30 mouse cellular contexts compared by ENCODE assay signal in genomic region chr1:35972190-35972584, GRCm38 (mm10).
DNase-seq lines count a peak whose midpoint lies in the region; ATAC-seq and TF ChIP-seq lines count a peak whose summit lies in the region.
"Had no signal": no experiment of that assay in that cellular context is flagged by ENCODE, and none has a peak within 500 bp of the region (broad histone marks: within the 10 kb centered on the region; RNA-seq: fewer than 3 reads in every experiment).

No protein-coding gene starts in this region.

- no peaks in the 10 kb centered on the region for H3K36me3 ChIP-seq in kidney, postnatal 0 days (ENCODE audit: insufficient read depth, low read length)
- no peaks in the 10 kb centered on the region for H3K36me3 ChIP-seq in kidney, embryonic 14.5 days (ENCODE audit: control insufficient read depth, insufficient read depth, low read length)
- no peaks in the 10 kb centered on the region for H3K36me3 ChIP-seq in midbrain, embryonic 11.5 days (ENCODE audit: control insufficient read depth, insufficient read depth, low read length)
- H3K36me3 ChIP-seq in midbrain, postnatal 0 days (ENCODE audit: insufficient read depth, low read length) = no peaks in the 10 kb centered on the region
- H3K36me3 ChIP-seq: embryonic facial prominence, embryonic 12.5 days; limb, embryonic 13.5 days; liver, embryonic 12.5 days; midbrain, embryonic 13.5 days; neural tube, embryonic 15.5 days had no signal

- no peak overlapping the region for H3K9ac ChIP-seq in kidney, postnatal 0 days (ENCODE audit: low read depth, low read length)
- H3K9ac ChIP-seq in kidney, embryonic 14.5 days (ENCODE audit: low read depth, low read length) = no peak overlapping the region
- H3K9ac ChIP-seq in midbrain, embryonic 11.5 days (ENCODE audit: low read length) = no peak overlapping the region
- H3K9ac ChIP-seq in midbrain, postnatal 0 days (replicated peaks; ENCODE audit: low read length, poor library complexity, severe bottlenecking) = no peak overlapping the region
- H3K9ac ChIP-seq: embryonic facial prominence, embryonic 12.5 days; limb, embryonic 13.5 days; liver, embryonic 12.5 days; midbrain, embryonic 13.5 days; neural tube, embryonic 15.5 days had no signal

- no peaks in the 10 kb centered on the region for H3K9me3 ChIP-seq in kidney, postnatal 0 days (replicated peaks; ENCODE audit: low read length)
- H3K9me3 ChIP-seq in kidney, embryonic 14.5 days (ENCODE audit: control insufficient read depth, low read length) = no peaks in the 10 kb centered on the region; the same call in 1 of the 2 replicates
- no peaks in the 10 kb centered on the region for H3K9me3 ChIP-seq in midbrain, embryonic 11.5 days (ENCODE audit: control insufficient read depth, low read length)
- H3K9me3 ChIP-seq in midbrain, postnatal 0 days (ENCODE audit: low read length) = no peaks in the 10 kb centered on the region
- H3K9me3 ChIP-seq: embryonic facial prominence, embryonic 12.5 days; liver, embryonic 12.5 days; midbrain, embryonic 13.5 days; neural tube, embryonic 15.5 days had no signal

- no peak for TF ChIP-seq CTCF in kidney, postnatal 0 days (IDR thresholded peaks at IDR 0.05; ENCODE audit: low read depth)
- TF ChIP-seq CTCF in midbrain, postnatal 0 days (IDR thresholded peaks at IDR 0.05) = no peak

- no peak for ATAC-seq in kidney, postnatal 0 days (replicated peaks; ENCODE audit: low FRiP score, low read depth)
- no peak for ATAC-seq in kidney, embryonic 14.5 days (ENCODE audit: low FRiP score, low TSS enrichment)
- no peak for ATAC-seq in midbrain, embryonic 11.5 days (ENCODE audit: low FRiP score)
- ATAC-seq in midbrain, postnatal 0 days (ENCODE audit: low FRiP score) = no peak
- ATAC-seq in granulocyte monocyte progenitor cell, adult 5-6 weeks (replicated peaks; ENCODE audit: poor library complexity, severe bottlenecking) = peak; percentile 72
- peak; percentile 57 for ATAC-seq in megakaryocyte progenitor cell, adult 5-6 weeks (replicated peaks; ENCODE audit: poor library complexity)
- ATAC-seq: activated CD4-positive, CD25-positive, alpha-beta regulatory T cell, adult 4 months; CD4-positive, CD25-positive, alpha-beta regulatory T cell, adult 4 months; forebrain, embryonic 16.5 days; hindbrain, embryonic 16.5 days; liver, embryonic 12.5 days; lung, postnatal 0 days; midbrain, embryonic 13.5 days had no signal

- 47% methylated on average over 5 of the region's 5 CpGs for WGBS in kidney, postnatal 0 days
- 34% methylated on average over 5 of the region's 5 CpGs for WGBS in kidney, embryonic 14.5 days
- WGBS in midbrain, embryonic 11.5 days = 48% methylated on average over 5 of the region's 5 CpGs
- WGBS in midbrain, postnatal 0 days = 61% methylated on average over 5 of the region's 5 CpGs

- H3K4me3 ChIP-seq in kidney, postnatal 0 days (replicated peaks; ENCODE audit: low read depth, low read length) = no peak overlapping the region
- H3K4me3 ChIP-seq in kidney, embryonic 14.5 days (ENCODE audit: low read length) = no peak overlapping the region
- H3K4me3 ChIP-seq in midbrain, embryonic 11.5 days (ENCODE audit: low read depth, low read length) = no peak overlapping the region
- H3K4me3 ChIP-seq in midbrain, postnatal 0 days (ENCODE audit: low read depth, low read length) = no peak overlapping the region
- H3K4me3 ChIP-seq: embryonic facial prominence, embryonic 12.5 days; gastrocnemius, adult 2 months; limb, embryonic 13.5 days; liver, embryonic 12.5 days; midbrain, embryonic 13.5 days; neural tube, embryonic 15.5 days had no signal

- H3K27ac ChIP-seq in kidney, postnatal 0 days = no peak overlapping the region
- no peak overlapping the region for H3K27ac ChIP-seq in kidney, embryonic 14.5 days (ENCODE audit: low read depth, low read length)
- no peak overlapping the region for H3K27ac ChIP-seq in midbrain, embryonic 11.5 days (ENCODE audit: low read depth, low read length)
- H3K27ac ChIP-seq in midbrain, postnatal 0 days (ENCODE audit: low read depth, low read length) = no peak overlapping the region
- H3K27ac ChIP-seq: embryonic facial prominence, embryonic 12.5 days; gastrocnemius, adult 2 months; liver, embryonic 12.5 days; midbrain, embryonic 13.5 days; neural tube, embryonic 15.5 days had no signal

- H3K27me3 ChIP-seq in kidney, postnatal 0 days (ENCODE audit: insufficient read depth, low read length) = no peaks in the 10 kb centered on the region
- H3K27me3 ChIP-seq in kidney, embryonic 14.5 days (ENCODE audit: control insufficient read depth, insufficient read depth, low read length) = no peaks in the 10 kb centered on the region
- H3K27me3 ChIP-seq in midbrain, embryonic 11.5 days (ENCODE audit: control insufficient read depth, insufficient read depth, low read length) = no peaks in the 10 kb centered on the region
- no peaks in the 10 kb centered on the region for H3K27me3 ChIP-seq in midbrain, postnatal 0 days (ENCODE audit: insufficient read depth, low read length)
- H3K27me3 ChIP-seq: embryonic facial prominence, embryonic 12.5 days; limb, embryonic 13.5 days; liver, embryonic 12.5 days; midbrain, embryonic 13.5 days; neural tube, embryonic 15.5 days had no signal

- H3K4me2 ChIP-seq in kidney, postnatal 0 days (ENCODE audit: low read length) = no peak overlapping the region
- H3K4me2 ChIP-seq in kidney, embryonic 14.5 days (replicated peaks; ENCODE audit: low read depth, low read length) = no peak overlapping the region
- H3K4me2 ChIP-seq in midbrain, embryonic 11.5 days = no peak overlapping the region
- no peak overlapping the region for H3K4me2 ChIP-seq in midbrain, postnatal 0 days (ENCODE audit: low read depth, low read length, poor library complexity, severe bottlenecking)
- H3K4me2 ChIP-seq: embryonic facial prominence, embryonic 12.5 days; limb, embryonic 13.5 days; liver, embryonic 12.5 days; midbrain, embryonic 13.5 days; neural tube, embryonic 15.5 days had no signal

- peak; percentile 22 for DNase-seq in kidney, postnatal 0 days (ENCODE audit: low spot score)
- DNase-seq in midbrain, embryonic 11.5 days (ENCODE audit: low spot score, missing footprints) = peak; percentile 69
- DNase-seq in midbrain, postnatal 0 days (ENCODE audit: low spot score) = no peak
- DNase-seq in layer of hippocampus, postnatal 25 days (ENCODE audit: extremely low spot score in 1 of 2, low spot score in 1 of 2) = no peak
- no peak for DNase-seq in spleen, postnatal 4 days (ENCODE audit: low spot score in 2 of 2)
- DNase-seq: adrenal gland, adult 2 months; adrenal gland, postnatal 36 days; cerebellum, adult 8-10 months; cerebellum, postnatal 25 days; embryo, embryonic 11 days; gastrocnemius, adult 2 months; gastrocnemius, postnatal 36 days; heart, postnatal 14 days; kidney, adult 2 months; layer of hippocampus, adult 9-11 months; lung, adult 18-20 months; spleen, adult 18-20 months had no signal

- H3K4me1 ChIP-seq in kidney, postnatal 0 days (replicated peaks; ENCODE audit: insufficient read depth, low read length) = no peaks in the 10 kb centered on the region; the same call in 1 of the 2 replicates
- H3K4me1 ChIP-seq in kidney, embryonic 14.5 days (ENCODE audit: control insufficient read depth, insufficient read depth, low read length) = no peaks in the 10 kb centered on the region
- H3K4me1 ChIP-seq in midbrain, embryonic 11.5 days (ENCODE audit: control insufficient read depth, insufficient read depth, low read length) = no peaks in the 10 kb centered on the region
- H3K4me1 ChIP-seq in midbrain, postnatal 0 days (ENCODE audit: insufficient read depth, low read length) = no peaks in the 10 kb centered on the region
- H3K4me1 ChIP-seq: midbrain, embryonic 13.5 days had no signal

Comparison
In these comparisons a context has a peak if more than half of its experiments do, and no peak if none do; other contexts are left out.
1. DNase-seq: peak in kidney, postnatal 0 days (single experiment) and midbrain, embryonic 11.5 days (single experiment); none in midbrain, postnatal 0 days (single experiment), layer of hippocampus, postnatal 25 days (0 of 2) and spleen, postnatal 4 days (0 of 2).
2. ATAC-seq: peak in granulocyte monocyte progenitor cell, adult 5-6 weeks (single experiment) and megakaryocyte progenitor cell, adult 5-6 weeks (single experiment); none in kidney, postnatal 0 days (single experiment), kidney, embryonic 14.5 days (single experiment), midbrain, embryonic 11.5 days (single experiment) and midbrain, postnatal 0 days (single experiment).